Mouse (Mus musculus) c-Kit-negative CD71-positive TER-119-positive erythroid progenitor cells, embryonic 14.5 days (primary cell): ENCODE data around the gene Ank3.

Experiments
- DNase-seq: peaks from one replicate; pipeline ENCODE4 v3.0.0-alpha.2; 2013; ENCODE audit warnings: low read depth, low spot score

Gene Ank3

GRCm38 (mm10) chr10:70060021-70060688 is 661.6 kb downstream of the Ank3 start:
- no peak for DNase-seq

- DNase-seq, result no peak
Observed at GRCm38 (mm10) chr10:70060689-70061081, 662.1 kb downstream of the Ank3 start.

- DNase-seq, result no peak
Observed at GRCm38 (mm10) chr10:70063881-70064555, 665.4 kb downstream of the Ank3 start.

- no peak for DNase-seq
Observed at GRCm38 (mm10) chr10:70065191-70065590, 666.6 kb downstream of the Ank3 start.

GRCm38 (mm10) chr10:70066497-70067168 is 668.1 kb downstream of the Ank3 start:
- no peak for DNase-seq

GRCm38 (mm10) chr10:70067169-70068115 is 668.9 kb downstream of the Ank3 start:
- no peak for DNase-seq

GRCm38 (mm10) chr10:70069321-70069720 is 670.7 kb downstream of the Ank3 start:
- no peak for DNase-seq

- no peak for DNase-seq
Observed at GRCm38 (mm10) chr10:70071334-70071733, 672.8 kb downstream of the Ank3 start.
